Mouse (Mus musculus) forebrain, embryonic 12.5 days (tissue): Measurements from ENCODE around the gene Rnf150. TPM values are rescaled to one million over a fixed set of nuclear protein-coding genes. Genes with fewer than 3 reads are reported as not detected.

Experiments used
- ATAC-seq: fragments of 200-750 bp; cut with Nextera tagmentation; 2 replicates; pipeline ENCODE4 v1.8.0; 2017; ENCODE audit warnings: moderate TSS enrichment; ENCODE audit not compliant: low FRiP score
- H3K27ac ChIP-seq: fragments of 300-500 bp; sonication (generic); 2 replicates; pipeline ENCODE4 v1.5.1; 2016; ENCODE audit warnings: mild to moderate bottlenecking
- H3K27me3 ChIP-seq: fragments of 300-500 bp; sonication (generic); 2 replicates; pipeline ENCODE4 v1.6.1; 2016; ENCODE audit warnings: mild to moderate bottlenecking
- H3K36me3 ChIP-seq: fragments of 300-500 bp; sonication (generic); replicated peaks from 2 replicates; pipeline ENCODE4 v1.6.1; 2016; ENCODE audit warnings: mild to moderate bottlenecking
- H3K4me1 ChIP-seq: fragments of 300-500 bp; sonication (generic); 2 replicates; pipeline ENCODE4 v1.6.1; 2016
- H3K4me2 ChIP-seq: fragments of 300-500 bp; sonication (generic); 2 replicates; pipeline ENCODE4 v1.6.1; 2016; ENCODE audit warnings: mild to moderate bottlenecking, moderate library complexity
- H3K4me3 ChIP-seq: fragments of 300-500 bp; sonication (generic); replicated peaks from 2 replicates; pipeline ENCODE4 v1.5.1; 2016; ENCODE audit warnings: mild to moderate bottlenecking
- H3K9ac ChIP-seq: fragments of 300-500 bp; sonication (generic); 2 replicates; pipeline ENCODE4 v1.6.1; 2016; ENCODE audit warnings: mild to moderate bottlenecking
- H3K9me3 ChIP-seq: fragments of 300-500 bp; sonication (generic); 2 replicates; pipeline ENCODE4 v1.6.1; 2016
- WGBS: fragments of 180-500 bp; shearing (Covaris S2); methylation state at CpG from one replicate; pipeline ENCODE4 v1.1.7; 2016; 5-methylcytosine and 5-hydroxymethylcytosine counted together
- polyA plus RNA-seq: library from polyadenylated mRNA; unstranded; fragments of >200 nt; fragmentation: Nextera tagmentation; extraction: Ambion mirVana; gene quantifications from 2 replicates; pipeline ENCODE4 v1.2.1, GENCODE M21; 2016

The Rnf150 gene
- polyA plus RNA-seq, 1 experiment from 2014 or later: 1.9 TPM

DNA sequence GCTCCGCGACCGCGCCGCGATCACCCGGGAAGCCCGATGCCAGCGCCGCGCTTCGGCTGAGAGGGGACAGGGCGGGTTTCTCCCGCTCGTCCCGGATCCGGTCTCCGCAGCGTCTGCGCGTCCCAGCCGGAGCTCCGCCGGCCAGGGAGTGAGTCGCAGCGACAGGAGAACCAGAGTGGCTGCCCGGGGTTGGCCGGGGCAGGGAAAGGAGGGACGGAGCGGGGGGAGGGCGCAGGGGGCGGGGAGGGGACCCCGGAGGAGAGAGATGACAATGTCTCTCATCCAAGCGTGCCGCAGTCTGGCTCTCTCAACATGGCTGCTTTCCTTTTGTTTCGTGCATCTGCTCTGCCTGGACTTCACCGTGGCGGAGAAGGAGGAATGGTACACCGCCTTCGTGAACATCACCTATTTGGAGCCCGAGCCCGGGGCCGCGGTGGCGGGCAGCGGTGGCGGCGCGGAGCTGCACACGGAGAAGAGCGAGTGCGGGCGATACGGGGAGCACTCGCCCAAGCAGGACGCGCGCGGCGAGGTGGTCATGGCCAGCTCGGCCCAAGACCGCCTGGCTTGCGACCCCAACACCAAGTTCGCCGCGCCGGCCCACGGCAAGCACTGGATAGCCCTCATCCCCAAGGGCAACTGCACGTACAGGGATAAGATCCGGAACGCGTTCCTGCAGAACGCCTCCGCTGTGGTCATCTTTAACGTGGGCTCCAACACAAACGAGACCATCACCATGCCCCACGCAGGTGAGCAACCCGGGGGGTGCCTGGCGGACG, 777 bp downstream of the Rnf150 start:
- peak overlapping the region; percentile 78 for H3K4me2 ChIP-seq
- ATAC-seq: peak; percentile 79
- H3K4me1 ChIP-seq: peaks cover 20% of the 10 kb centered on the region
- peak overlapping the region; percentile 86 for H3K9ac ChIP-seq
- peak overlapping the region; percentile 75 for H3K4me3 ChIP-seq
- no peaks in the 10 kb centered on the region for H3K9me3 ChIP-seq
- no peaks in the 10 kb centered on the region for H3K27me3 ChIP-seq
- H3K36me3 ChIP-seq: no peaks in the 10 kb centered on the region
- under 1% methylated on average over 76 of the region's 80 CpGs for WGBS
- H3K27ac ChIP-seq: peak overlapping the region; percentile 79

- peak overlapping the region; percentile 75 for H3K4me3 ChIP-seq
- H3K4me2 ChIP-seq: peak overlapping the region; percentile 78
- H3K27ac ChIP-seq: no peak overlapping the region
- WGBS: 2% methylated on average over 10 of the region's 10 CpGs
- peak; percentile 51 for ATAC-seq
- H3K9ac ChIP-seq: peak overlapping the region; percentile 86
- H3K9me3 ChIP-seq: no peaks in the 10 kb centered on the region
- no peaks in the 10 kb centered on the region for H3K36me3 ChIP-seq
- H3K4me1 ChIP-seq: peaks cover 20% of the 10 kb centered on the region
- H3K27me3 ChIP-seq: no peaks in the 10 kb centered on the region
These were observed 1.3 kb downstream of the Rnf150 start for GRCm38 (mm10) chr8:82864521-82864818.

DNA sequence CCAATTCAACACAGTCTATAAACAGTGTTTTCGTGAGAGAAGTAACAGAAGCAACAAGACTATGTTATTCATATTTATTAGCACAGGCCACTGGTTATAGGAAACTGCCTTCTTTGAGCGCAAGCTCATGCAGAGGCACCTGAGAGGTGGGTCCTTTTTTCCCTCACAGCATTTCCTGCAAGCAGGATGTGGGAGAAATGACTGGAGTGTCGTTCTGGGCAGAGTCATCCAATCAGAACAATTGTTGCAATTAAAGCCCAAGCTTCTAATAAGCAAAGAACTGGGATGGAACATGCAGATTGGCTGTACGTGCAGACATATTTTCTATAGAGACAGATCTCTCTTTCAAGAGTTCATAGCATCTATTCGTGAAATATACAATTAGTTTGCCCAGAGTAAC, 2.1 kb downstream of the Rnf150 start:
- Histone ChIP-seq H3K27me3 (no peaks in the 10 kb centered on the region), H3K27ac (no peak overlapping the region), H3K9ac (no peak overlapping the region), H3K4me1 (peaks cover 20% of the 10 kb centered on the region), H3K4me2 (peak overlapping the region; percentile 78), H3K36me3 (no peaks in the 10 kb centered on the region), H3K9me3 (no peaks in the 10 kb centered on the region), H3K4me3 (peak overlapping the region; percentile 75)
- no peak for ATAC-seq
- WGBS: 46% methylated on average over 5 of the region's 5 CpGs

DNA sequence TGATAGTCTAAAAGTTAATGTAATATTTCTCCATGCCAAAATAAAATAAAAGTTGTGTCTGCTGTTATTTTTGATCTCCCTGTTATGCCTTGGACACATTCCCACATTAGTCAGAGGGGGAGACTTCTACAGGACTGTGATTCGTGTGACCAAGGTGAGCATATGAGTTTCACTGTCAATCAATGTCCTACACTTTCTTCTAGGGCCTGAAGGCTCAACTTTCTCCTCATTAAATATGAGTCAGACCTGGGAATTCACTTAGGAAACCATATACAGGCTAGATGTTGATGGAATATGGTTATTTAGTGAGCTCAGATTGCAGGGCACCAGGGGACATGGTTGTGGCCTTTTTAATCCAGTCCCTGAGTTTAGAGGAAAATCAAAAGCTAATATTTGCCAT, 3.1 kb downstream of the Rnf150 start:
- 71% methylated on average over 1 of the region's 1 CpGs for WGBS
- H3K4me2 ChIP-seq: 0 out of 2 replicates have a peak overlapping the region, but pooled peaks have one; percentile 78
- no peak for ATAC-seq

DNA sequence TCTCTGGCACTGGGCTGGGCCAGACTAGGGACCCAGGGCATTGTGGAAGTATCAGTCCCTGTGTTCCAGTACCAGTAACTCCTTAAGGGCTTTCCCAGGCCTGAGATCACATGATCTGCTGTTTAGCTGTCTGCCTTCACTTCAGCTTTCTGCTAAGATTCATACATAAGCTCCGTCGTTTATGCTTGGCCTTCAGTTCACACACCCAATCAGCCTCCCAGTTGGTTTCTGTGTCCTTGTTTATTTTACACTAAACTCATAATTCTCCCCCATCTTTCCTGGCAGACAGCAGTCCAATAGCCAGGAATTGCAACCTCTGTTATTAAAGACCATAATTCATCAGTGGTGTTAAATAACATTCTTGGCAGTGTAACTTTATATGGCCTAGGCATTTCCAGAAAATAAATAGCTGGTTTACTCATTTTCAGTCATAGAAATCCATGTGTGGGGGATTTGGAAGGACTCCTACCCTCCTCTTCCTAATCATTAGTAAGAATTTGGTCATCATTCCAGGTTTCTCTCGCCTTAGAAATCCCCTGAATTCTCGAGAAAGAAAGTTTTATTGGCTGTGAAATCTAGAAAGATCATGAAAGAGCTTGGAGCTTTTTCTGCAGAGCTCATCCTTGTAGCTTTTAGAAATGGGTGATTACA, 7.8 kb downstream of the Rnf150 start:
- H3K4me3 ChIP-seq: no peak overlapping the region
- no peaks in the 10 kb centered on the region for H3K36me3 ChIP-seq
- no peak for ATAC-seq
- no peak overlapping the region for H3K27ac ChIP-seq
- no peaks in the 10 kb centered on the region for H3K9me3 ChIP-seq
- no peak overlapping the region for H3K9ac ChIP-seq
- no peaks in the 10 kb centered on the region for H3K27me3 ChIP-seq
- H3K4me1 ChIP-seq: peaks cover 3% of the 10 kb centered on the region
- no peak overlapping the region for H3K4me2 ChIP-seq
- WGBS: 85% methylated on average over 4 of the region's 4 CpGs

More for the DNA sequence above, 3.1 kb downstream of the Rnf150 start:
- H3K36me3 ChIP-seq: no peaks in the 10 kb centered on the region
- no peaks in the 10 kb centered on the region for H3K27me3 ChIP-seq
- H3K9ac ChIP-seq: no peak overlapping the region
- no peak overlapping the region for H3K4me3 ChIP-seq
- H3K9me3 ChIP-seq: no peaks in the 10 kb centered on the region
- H3K4me1 ChIP-seq: peaks cover 20% of the 10 kb centered on the region
- no peak overlapping the region for H3K27ac ChIP-seq

- 89% methylated on average over 4 of the region's 4 CpGs for WGBS
- Histone ChIP-seq H3K36me3 (no peaks in the 10 kb centered on the region), H3K4me1 (no peaks in the 10 kb centered on the region), H3K4me3 (no peak overlapping the region), H3K9ac (no peak overlapping the region), H3K27me3 (no peaks in the 10 kb centered on the region), H3K27ac (no peak overlapping the region), H3K4me2 (no peak overlapping the region), H3K9me3 (no peaks in the 10 kb centered on the region)
- ATAC-seq: no peak
These were observed 8.8 kb downstream of the Rnf150 start for GRCm38 (mm10) chr8:82871986-82872385.

DNA sequence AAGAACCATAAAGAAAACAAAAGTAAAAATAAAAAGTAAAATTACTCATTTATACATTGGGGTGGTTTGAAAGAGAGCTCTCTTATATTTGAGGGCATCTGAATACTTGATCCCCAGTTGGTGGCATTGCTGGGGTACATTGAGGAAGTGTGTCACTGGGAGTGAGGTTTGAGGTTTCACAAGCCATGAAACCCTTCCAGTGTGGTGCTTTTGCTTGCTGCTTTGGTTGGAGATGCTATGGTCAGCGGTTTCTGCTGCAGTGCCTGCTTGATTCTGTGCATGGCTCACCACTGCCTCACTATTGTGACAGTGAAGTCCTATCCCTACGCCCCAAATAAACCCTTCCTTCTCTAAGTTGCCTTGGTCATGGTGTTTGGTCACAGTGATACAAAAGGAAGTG, 10.9 kb downstream of the Rnf150 start:
- no peaks in the 10 kb centered on the region for H3K4me1 ChIP-seq
- no peak overlapping the region for H3K4me2 ChIP-seq
- ATAC-seq: no peak
- H3K4me3 ChIP-seq: no peak overlapping the region
- 79% methylated on average over 2 of the region's 2 CpGs for WGBS
- no peaks in the 10 kb centered on the region for H3K27me3 ChIP-seq
- H3K9me3 ChIP-seq: no peaks in the 10 kb centered on the region
- no peak overlapping the region for H3K9ac ChIP-seq
- no peaks in the 10 kb centered on the region for H3K36me3 ChIP-seq
- H3K27ac ChIP-seq: no peak overlapping the region

GRCm38 (mm10) chr8:82875135-82875534, 12.0 kb downstream of the Rnf150 start:
- Histone ChIP-seq H3K36me3 (no peaks in the 10 kb centered on the region), H3K4me3 (no peak overlapping the region), H3K9me3 (no peaks in the 10 kb centered on the region), H3K27ac (no peak overlapping the region), H3K4me1 (no peaks in the 10 kb centered on the region), H3K9ac (no peak overlapping the region), H3K27me3 (no peaks in the 10 kb centered on the region), H3K4me2 (no peak overlapping the region)
- no peak for ATAC-seq
- 85% methylated on average over 7 of the region's 7 CpGs for WGBS

DNA sequence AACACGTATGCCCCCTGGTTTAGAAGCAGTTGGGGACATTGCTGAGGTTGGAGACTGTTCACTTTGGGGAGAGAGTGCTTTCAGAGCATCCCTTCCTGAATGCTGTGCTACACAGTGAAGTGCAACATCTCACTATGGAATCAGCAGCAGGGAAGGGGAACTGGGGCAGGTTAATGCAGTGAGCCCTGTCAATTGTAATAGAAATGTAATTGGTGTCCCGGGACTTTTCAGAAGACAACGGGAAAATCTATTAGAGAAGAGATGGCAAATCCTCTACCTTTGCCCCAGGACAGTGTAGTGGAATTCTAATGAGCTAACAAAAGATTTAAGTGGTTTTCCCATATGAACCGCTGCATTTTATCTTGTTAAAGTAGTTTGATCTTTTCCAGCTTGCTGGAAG, 21.3 kb downstream of the Rnf150 start:
- H3K9ac ChIP-seq: no peak overlapping the region
- WGBS: 76% methylated on average over 4 of the region's 4 CpGs
- no peak for ATAC-seq

GRCm38 (mm10) chr8:82887234-82887633, 24.1 kb downstream of the Rnf150 start:
- no peaks in the 10 kb centered on the region for H3K36me3 ChIP-seq
- H3K9ac ChIP-seq: no peak overlapping the region
- no peaks in the 10 kb centered on the region for H3K4me1 ChIP-seq
- H3K27me3 ChIP-seq: no peaks in the 10 kb centered on the region
- H3K4me2 ChIP-seq: no peak overlapping the region
- ATAC-seq: no peak
- H3K27ac ChIP-seq: no peak overlapping the region
- no peak overlapping the region for H3K4me3 ChIP-seq
- 89% methylated on average over 4 of the region's 4 CpGs for WGBS
- no peaks in the 10 kb centered on the region for H3K9me3 ChIP-seq

More for the DNA sequence above, 21.3 kb downstream of the Rnf150 start:
- Histone ChIP-seq H3K9me3 (no peaks in the 10 kb centered on the region), H3K36me3 (no peaks in the 10 kb centered on the region), H3K4me3 (no peak overlapping the region), H3K27ac (no peak overlapping the region), H3K27me3 (no peaks in the 10 kb centered on the region), H3K4me2 (no peak overlapping the region), H3K4me1 (no peaks in the 10 kb centered on the region)

DNA sequence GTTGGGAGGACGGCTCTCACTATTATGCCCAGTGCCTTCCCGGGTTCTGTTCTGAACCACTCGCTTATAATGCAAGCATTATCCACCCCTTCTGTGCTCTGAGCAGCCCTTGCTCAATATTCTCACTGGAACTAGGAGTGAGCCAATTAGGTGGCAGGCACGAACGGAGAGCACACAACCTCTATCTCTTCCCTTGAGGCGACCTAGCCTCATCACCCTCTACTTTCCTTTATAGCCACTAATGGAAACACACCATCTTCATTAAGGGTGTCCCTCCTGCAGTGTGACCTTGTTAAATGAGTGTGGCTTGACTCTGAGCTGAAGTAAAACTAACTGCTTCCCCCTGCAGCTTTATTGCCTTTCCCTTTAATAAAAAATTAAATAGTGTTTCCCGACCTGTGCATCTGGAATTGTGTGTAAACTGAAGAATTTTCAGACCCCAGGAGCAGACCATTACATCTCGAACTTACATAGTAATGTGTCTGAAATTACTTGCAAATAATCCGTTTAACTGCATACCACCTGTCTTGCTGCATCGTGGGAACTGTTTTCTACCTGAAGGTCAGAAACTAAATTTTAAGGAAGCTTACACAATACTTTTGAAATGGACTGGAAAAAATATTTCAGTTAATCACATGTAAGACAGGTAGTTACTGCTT, 26.0 kb downstream of the Rnf150 start:
- Histone ChIP-seq H3K4me1 (no peaks in the 10 kb centered on the region), H3K27ac (no peak overlapping the region), H3K9me3 (no peaks in the 10 kb centered on the region), H3K9ac (no peak overlapping the region), H3K27me3 (no peaks in the 10 kb centered on the region), H3K36me3 (no peaks in the 10 kb centered on the region), H3K4me2 (no peak overlapping the region), H3K4me3 (no peak overlapping the region)
- WGBS: 75% methylated on average over 10 of the region's 10 CpGs
- ATAC-seq: peak; percentile 64; the same call in 1 of the 2 replicates

- no peaks in the 10 kb centered on the region for H3K36me3 ChIP-seq
- no peaks in the 10 kb centered on the region for H3K4me1 ChIP-seq
- H3K9me3 ChIP-seq: no peaks in the 10 kb centered on the region
- H3K4me3 ChIP-seq: no peak overlapping the region
- no peak overlapping the region for H3K9ac ChIP-seq
- H3K27ac ChIP-seq: no peak overlapping the region
- no peaks in the 10 kb centered on the region for H3K27me3 ChIP-seq
- no peak overlapping the region for H3K4me2 ChIP-seq
- 87% methylated on average over 4 of the region's 4 CpGs for WGBS
- ATAC-seq: no peak
These were observed 31.9 kb downstream of the Rnf150 start for GRCm38 (mm10) chr8:82895091-82895490.
